Mouse (Mus musculus) megakaryocyte, embryonic 14.5 days (primary cell): ENCODE measurements at regions not wholly inside any gene's neighbourhood (a gene's known extent, or its start where the extent isn't known, plus 50 kb on each side); places are given as distances from the start of the nearest gene placed in this dataset.

Experiments used
- H3K27me3 ChIP-seq: replicated peaks from 2 replicates; pipeline ENCODE3; 2012; ENCODE audit warnings: inconsistent platforms
- H3K36me3 ChIP-seq: replicated peaks from 2 replicates; pipeline ENCODE3; 2012; ENCODE audit warnings: low read length, inconsistent platforms, mixed read lengths
- H3K4me1 ChIP-seq: 2 replicates; pipeline ENCODE4 v1.6.1; 2012; ENCODE audit warnings: inconsistent platforms
- H3K4me3 ChIP-seq: replicated peaks from 2 replicates; pipeline ENCODE3; 2012; ENCODE audit warnings: moderate library complexity, mild to moderate bottlenecking, inconsistent platforms
- H3K9me3 ChIP-seq: 2 replicates; pipeline ENCODE4 v1.6.1; 2012; ENCODE audit warnings: inconsistent platforms
- FLI1 ChIP-seq: IDR thresholded peaks from 2 replicates; pipeline ENCODE4 v1.6.1; 2012; ENCODE audit warnings: low read length, inconsistent platforms, mixed read lengths
- GATA1 ChIP-seq: IDR thresholded peaks from 3 replicates; pipeline ENCODE4 v1.6.1; 2012; ENCODE audit warnings: mixed read lengths, low read length, inconsistent platforms, borderline replicate concordance

GRCm38 (mm10) chr12:112264201-112264600 lies 118.2 kb downstream of the Kif26a start:
- no peaks in the 10 kb centered on the region for H3K9me3 ChIP-seq
- no peak overlapping the region for H3K4me3 ChIP-seq
- TF ChIP-seq GATA1 (no peak), FLI1 (no peak)
- H3K36me3 ChIP-seq: no peaks in the 10 kb centered on the region
- H3K27me3 ChIP-seq: peaks cover 60% of the 10 kb centered on the region
- no peaks in the 10 kb centered on the region for H3K4me1 ChIP-seq

- Histone ChIP-seq H3K36me3 (no peaks in the 10 kb centered on the region), H3K9me3 (no peaks in the 10 kb centered on the region), H3K4me1 (no peaks in the 10 kb centered on the region), H3K4me3 (no peak overlapping the region), H3K27me3 (peaks cover 57% of the 10 kb centered on the region)
- no peak for TF ChIP-seq FLI1
- no peak for TF ChIP-seq GATA1
Measured at GRCm38 (mm10) chr12:112265289-112265969, 119.4 kb downstream of the Kif26a start.

GRCm38 (mm10) chr12:112274026-112274425 lies 128.0 kb downstream of the Kif26a start:
- Histone ChIP-seq H3K4me3 (no peak overlapping the region), H3K36me3 (no peaks in the 10 kb centered on the region), H3K4me1 (no peaks in the 10 kb centered on the region), H3K27me3 (peaks cover 57% of the 10 kb centered on the region), H3K9me3 (no peaks in the 10 kb centered on the region)
- TF ChIP-seq GATA1: no peak
- no peak for TF ChIP-seq FLI1

GRCm38 (mm10) chr12:112274756-112275155 lies 128.7 kb downstream of the Kif26a start:
- peaks cover 60% of the 10 kb centered on the region for H3K27me3 ChIP-seq
- no peaks in the 10 kb centered on the region for H3K4me1 ChIP-seq
- no peak overlapping the region for H3K4me3 ChIP-seq
- H3K9me3 ChIP-seq: no peaks in the 10 kb centered on the region
- no peaks in the 10 kb centered on the region for H3K36me3 ChIP-seq
- TF ChIP-seq GATA1 (no peak), FLI1 (no peak)

- Histone ChIP-seq H3K27me3 (peaks cover 69% of the 10 kb centered on the region), H3K36me3 (no peaks in the 10 kb centered on the region), H3K4me1 (no peaks in the 10 kb centered on the region), H3K9me3 (no peaks in the 10 kb centered on the region), H3K4me3 (no peak overlapping the region)
- TF ChIP-seq FLI1: no peak
- TF ChIP-seq GATA1: no peak
Measured at GRCm38 (mm10) chr12:112276651-112277050, 130.6 kb downstream of the Kif26a start.

GRCm38 (mm10) chr12:112277511-112277910 lies 131.5 kb downstream of the Kif26a start:
- H3K4me1 ChIP-seq: no peaks in the 10 kb centered on the region
- H3K4me3 ChIP-seq: no peak overlapping the region
- H3K9me3 ChIP-seq: no peaks in the 10 kb centered on the region
- H3K27me3 ChIP-seq: peaks cover 70% of the 10 kb centered on the region
- no peak for TF ChIP-seq FLI1
- TF ChIP-seq GATA1: no peak
- H3K36me3 ChIP-seq: no peaks in the 10 kb centered on the region

GRCm38 (mm10) chr12:112285096-112285495 lies 139.1 kb downstream of the Kif26a start:
- no peaks in the 10 kb centered on the region for H3K9me3 ChIP-seq
- H3K36me3 ChIP-seq: no peaks in the 10 kb centered on the region
- TF ChIP-seq GATA1 (no peak), FLI1 (no peak)
- H3K27me3 ChIP-seq: peaks cover 42% of the 10 kb centered on the region
- H3K4me1 ChIP-seq: no peaks in the 10 kb centered on the region
- no peak overlapping the region for H3K4me3 ChIP-seq

- Histone ChIP-seq H3K9me3 (no peaks in the 10 kb centered on the region), H3K4me3 (no peak overlapping the region), H3K36me3 (no peaks in the 10 kb centered on the region), H3K4me1 (peaks cover 5% of the 10 kb centered on the region; the same call in 1 of the 2 replicates), H3K27me3 (peaks cover 62% of the 10 kb centered on the region)
- TF ChIP-seq GATA1 (no peak), FLI1 (no peak)
Measured at GRCm38 (mm10) chr12:112288786-112289185, 142.8 kb downstream of the Kif26a start.

GRCm38 (mm10) chr12:112290299-112290698 lies 144.3 kb downstream of the Kif26a start:
- TF ChIP-seq GATA1: no peak
- Histone ChIP-seq H3K4me1 (peaks cover 5% of the 10 kb centered on the region; the same call in 1 of the 2 replicates), H3K27me3 (peaks cover 60% of the 10 kb centered on the region), H3K4me3 (no peak overlapping the region), H3K36me3 (no peaks in the 10 kb centered on the region), H3K9me3 (no peaks in the 10 kb centered on the region)

GRCm38 (mm10) chr12:112291748-112292561 lies 145.9 kb downstream of the Kif26a start:
- Histone ChIP-seq H3K27me3 (peaks cover 67% of the 10 kb centered on the region), H3K9me3 (no peaks in the 10 kb centered on the region), H3K4me1 (peaks cover 5% of the 10 kb centered on the region; the same call in 1 of the 2 replicates), H3K4me3 (no peak overlapping the region), H3K36me3 (no peaks in the 10 kb centered on the region)
- TF ChIP-seq GATA1 (no peak), FLI1 (no peak)
